Mouse (Mus musculus) liver, embryonic 15.5 days (tissue): ENCODE data around the gene Teddm3. TPM values are rescaled to one million over a fixed set of nuclear protein-coding genes. Genes with fewer than 3 reads are reported as not detected.
"Not testable (repeated sequence)": the region's sequence is repeated elsewhere in the genome, so short reads cannot be mapped to it uniquely, and the experiment has no call there.

Experiments
- ATAC-seq: fragments of 200-750 bp; cut with Nextera tagmentation; 2 replicates; pipeline ENCODE4 v1.8.0; 2017; ENCODE audit warnings: moderate number of reproducible peaks, mild to moderate bottlenecking, moderate library complexity; ENCODE audit not compliant: insufficient read depth
- H3K27ac ChIP-seq: fragments of 300-500 bp; sonication (generic); replicated peaks from 2 replicates; pipeline ENCODE4 v1.5.1; 2015; ENCODE audit warnings: mild to moderate bottlenecking, inconsistent platforms
- H3K27me3 ChIP-seq: fragments of 300-500 bp; sonication (generic); 2 replicates; pipeline ENCODE4 v1.6.1; 2015; ENCODE audit warnings: mild to moderate bottlenecking, inconsistent platforms
- H3K36me3 ChIP-seq: fragments of 300-500 bp; sonication (generic); replicated peaks from 2 replicates; pipeline ENCODE4 v1.6.1; 2015; ENCODE audit warnings: moderate library complexity, mild to moderate bottlenecking, inconsistent platforms
- H3K4me1 ChIP-seq: fragments of 300-500 bp; sonication (generic); replicated peaks from 2 replicates; pipeline ENCODE4 v1.6.1; 2015; ENCODE audit warnings: inconsistent platforms
- H3K4me2 ChIP-seq: fragments of 300-500 bp; sonication (generic); 2 replicates; pipeline ENCODE4 v1.6.1; 2015; ENCODE audit warnings: moderate library complexity, mild to moderate bottlenecking, inconsistent platforms
- H3K4me3 ChIP-seq: fragments of 300-500 bp; sonication (generic); replicated peaks from 2 replicates; pipeline ENCODE4 v1.5.1; 2015; ENCODE audit warnings: mild to moderate bottlenecking, inconsistent platforms
- H3K9ac ChIP-seq: fragments of 300-500 bp; sonication (generic); 2 replicates; pipeline ENCODE4 v1.6.1; 2015; ENCODE audit warnings: moderate library complexity, mild to moderate bottlenecking, inconsistent platforms
- H3K9me3 ChIP-seq: fragments of 300-500 bp; sonication (generic); replicated peaks from 2 replicates; pipeline ENCODE4 v1.6.1; 2016; ENCODE audit warnings: inconsistent platforms
- WGBS: fragments of 180-500 bp; shearing (Covaris S2); methylation state at CpG from one replicate; pipeline ENCODE4 v1.1.7; 2015; ENCODE audit warnings: mixed read lengths; ENCODE audit not compliant: insufficient replicate concordance; 5-methylcytosine and 5-hydroxymethylcytosine counted together
- polyA plus RNA-seq: library from polyadenylated mRNA; unstranded; fragments of >200 nt; fragmentation: Nextera tagmentation; extraction: Ambion mirVana; gene quantifications from 2 replicates; pipeline ENCODE4 v1.2.1, GENCODE M21; 2015

Gene Teddm3
- not detected in 2 replicates for polyA plus RNA-seq

GRCm38 (mm10) chr16:21153900-21154299, at the start of gene Teddm3:
Teddm3 (minus strand) TSS chr16:21154000.
- not testable (repeated sequence) for H3K9ac ChIP-seq, H3K27ac ChIP-seq, H3K4me3 ChIP-seq, ATAC-seq, H3K27me3 ChIP-seq, H3K36me3 ChIP-seq, H3K4me2 ChIP-seq, H3K4me1 ChIP-seq, H3K9me3 ChIP-seq
- no CpG with 5 or more reads among the region's 2 CpGs for WGBS

GRCm38 (mm10) chr16:21202731-21203130, 48.9 kb upstream of the Teddm3 start:
- H3K4me2 ChIP-seq = no peak overlapping the region
- no peak for ATAC-seq
- peaks cover 10% of the 10 kb centered on the region for H3K4me1 ChIP-seq
- H3K36me3 ChIP-seq = no peaks in the 10 kb centered on the region
- no peak overlapping the region for H3K27ac ChIP-seq
- WGBS = 62% methylated on average over 4 of the region's 4 CpGs
- H3K27me3 ChIP-seq = peaks cover 70% of the 10 kb centered on the region
- no peak overlapping the region for H3K9ac ChIP-seq
- H3K9me3 ChIP-seq = no peaks in the 10 kb centered on the region
- no peak overlapping the region for H3K4me3 ChIP-seq

- Histone ChIP-seq H3K9ac (no peak overlapping the region), H3K4me2 (no peak overlapping the region), H3K4me3 (no peak overlapping the region), H3K4me1 (peaks cover 2% of the 10 kb centered on the region; the same call in 1 of the 2 replicates), H3K36me3 (no peaks in the 10 kb centered on the region), H3K9me3 (no peaks in the 10 kb centered on the region), H3K27me3 (peaks cover 40% of the 10 kb centered on the region), H3K27ac (no peak overlapping the region)
- WGBS = 62% methylated on average over 8 of the region's 8 CpGs
- no peak for ATAC-seq
Measured at GRCm38 (mm10) chr16:21199426-21199825, 45.6 kb upstream of the Teddm3 start.

- Histone ChIP-seq H3K36me3 (no peaks in the 10 kb centered on the region), H3K9ac (no peak overlapping the region), H3K4me3 (no peak overlapping the region), H3K27me3 (peaks cover 34% of the 10 kb centered on the region), H3K4me2 (no peak overlapping the region), H3K27ac (no peak overlapping the region), H3K9me3 (no peaks in the 10 kb centered on the region), H3K4me1 (no peaks in the 10 kb centered on the region)
- 3% methylated on average over 1 of the region's 1 CpGs for WGBS
- no peak for ATAC-seq
Measured at GRCm38 (mm10) chr16:21198529-21198928, 44.7 kb upstream of the Teddm3 start.

GRCm38 (mm10) chr16:21198006-21198405, 44.2 kb upstream of the Teddm3 start:
- Histone ChIP-seq H3K9me3 (no peaks in the 10 kb centered on the region), H3K9ac (no peak overlapping the region), H3K4me3 (no peak overlapping the region), H3K27me3 (peaks cover 31% of the 10 kb centered on the region), H3K36me3 (no peaks in the 10 kb centered on the region), H3K4me2 (no peak overlapping the region), H3K4me1 (no peaks in the 10 kb centered on the region), H3K27ac (no peak overlapping the region)
- 59% methylated on average over 7 of the region's 7 CpGs for WGBS
- no peak for ATAC-seq

- H3K9me3 ChIP-seq = no peaks in the 10 kb centered on the region
- H3K36me3 ChIP-seq = no peaks in the 10 kb centered on the region
- 29% methylated on average over 4 of the region's 4 CpGs for WGBS
Measured at GRCm38 (mm10) chr16:21197542-21197941, 43.7 kb upstream of the Teddm3 start.

GRCm38 (mm10) chr16:21196576-21196975, 42.8 kb upstream of the Teddm3 start:
- Histone ChIP-seq H3K4me1 (no peaks in the 10 kb centered on the region), H3K4me2 (no peak overlapping the region), H3K36me3 (no peaks in the 10 kb centered on the region), H3K4me3 (no peak overlapping the region), H3K9ac (no peak overlapping the region), H3K27ac (no peak overlapping the region), H3K27me3 (peaks cover 18% of the 10 kb centered on the region; the same call in 1 of the 2 replicates), H3K9me3 (no peaks in the 10 kb centered on the region)
- no peak for ATAC-seq
- WGBS = 64% methylated on average over 3 of the region's 3 CpGs

More at GRCm38 (mm10) chr16:21197542-21197941, 43.7 kb upstream of the Teddm3 start:
- Histone ChIP-seq H3K27ac (no peak overlapping the region), H3K4me2 (no peak overlapping the region), H3K4me3 (no peak overlapping the region), H3K9ac (no peak overlapping the region), H3K4me1 (no peaks in the 10 kb centered on the region), H3K27me3 (peaks cover 28% of the 10 kb centered on the region)
- ATAC-seq = no peak

GRCm38 (mm10) chr16:21195260-21195866, 41.6 kb upstream of the Teddm3 start:
- Histone ChIP-seq H3K36me3 (no peaks in the 10 kb centered on the region), H3K27me3 (0 out of 2 replicates have a peak, but pooled peaks cover 9% of the 10 kb centered on the region), H3K9ac (no peak overlapping the region), H3K9me3 (no peaks in the 10 kb centered on the region), H3K4me2 (no peak overlapping the region), H3K4me1 (no peaks in the 10 kb centered on the region), H3K4me3 (no peak overlapping the region), H3K27ac (no peak overlapping the region)
- WGBS = 68% methylated on average over 8 of the region's 8 CpGs
- no peak for ATAC-seq

GRCm38 (mm10) chr16:21194182-21194581, 40.4 kb upstream of the Teddm3 start:
- Histone ChIP-seq H3K9ac (no peak overlapping the region), H3K4me3 (no peak overlapping the region), H3K27me3 (0 out of 2 replicates have a peak, but pooled peaks cover 9% of the 10 kb centered on the region), H3K36me3 (no peaks in the 10 kb centered on the region), H3K9me3 (no peaks in the 10 kb centered on the region), H3K27ac (no peak overlapping the region), H3K4me1 (no peaks in the 10 kb centered on the region), H3K4me2 (no peak overlapping the region)
- 65% methylated on average over 12 of the region's 12 CpGs for WGBS
- no peak for ATAC-seq

- no peak for ATAC-seq
- no peaks in the 10 kb centered on the region for H3K4me1 ChIP-seq
- H3K9ac ChIP-seq = no peak overlapping the region
- no peaks in the 10 kb centered on the region for H3K9me3 ChIP-seq
- H3K27me3 ChIP-seq = 0 out of 2 replicates have a peak, but pooled peaks cover 9% of the 10 kb centered on the region
- no peak overlapping the region for H3K4me3 ChIP-seq
- H3K27ac ChIP-seq = no peak overlapping the region
- 26% methylated on average over 7 of the region's 7 CpGs for WGBS
- no peaks in the 10 kb centered on the region for H3K36me3 ChIP-seq
- H3K4me2 ChIP-seq = no peak overlapping the region
Measured at GRCm38 (mm10) chr16:21192509-21193354, 38.9 kb upstream of the Teddm3 start.

- no peak overlapping the region for H3K4me2 ChIP-seq
- no peaks in the 10 kb centered on the region for H3K36me3 ChIP-seq
- 63% methylated on average over 14 of the region's 14 CpGs for WGBS
- H3K9me3 ChIP-seq = no peaks in the 10 kb centered on the region
- no peak overlapping the region for H3K9ac ChIP-seq
- ATAC-seq = no peak
- no peaks in the 10 kb centered on the region for H3K4me1 ChIP-seq
- H3K27me3 ChIP-seq = 0 out of 2 replicates have a peak, but pooled peaks cover 9% of the 10 kb centered on the region
- no peak overlapping the region for H3K27ac ChIP-seq
- no peak overlapping the region for H3K4me3 ChIP-seq
Measured at GRCm38 (mm10) chr16:21191569-21191968, 37.8 kb upstream of the Teddm3 start.
